Mouse (Mus musculus) adrenal gland, postnatal 36 days (tissue): ENCODE results near the gene Snrnp27. TPM values are rescaled to one million over a fixed set of nuclear protein-coding genes. Genes with fewer than 3 reads are reported as not detected.

ENCODE experiments used
- DNase-seq, 2 experiments: peaks; one replicate each; pipeline ENCODE4 v3.0.0; 2021; ENCODE audit warnings: mixed read lengths in 1 of 2
- total RNA-seq, 2 experiments: library from RNA; stranded (reverse); gene quantifications; 2 replicates each; pipeline ENCODE4 v1.2.3; 2021

Snrnp27 gene
- total RNA-seq, 2 experiments from 2014 or later, result 58.9 to 65.4 TPM

GRCm38 (mm10) chr6:86665560-86666307, 18.6 kb downstream of the Snrnp27 start:
- DNase-seq, result no peak

- DNase-seq, result no peak
Measured at GRCm38 (mm10) chr6:86665076-86665475, 19.2 kb downstream of the Snrnp27 start.

GRCm38 (mm10) chr6:86660161-86660877, 24.0 kb downstream of the Snrnp27 start:
- DNase-seq, result no peak

- DNase-seq, result no peak
Measured at GRCm38 (mm10) chr6:86658501-86658900, 25.8 kb downstream of the Snrnp27 start.

- DNase-seq, result no peak
Measured at GRCm38 (mm10) chr6:86654270-86654916, 29.9 kb downstream of the Snrnp27 start.

- DNase-seq, result no peak
Measured at GRCm38 (mm10) chr6:86653026-86653425, 31.3 kb downstream of the Snrnp27 start.

- no peak for DNase-seq
Measured at GRCm38 (mm10) chr6:86646143-86646542, 38.2 kb downstream of the Snrnp27 start.

- peak in 1 of 2 experiments; percentile 18 for DNase-seq
Measured at GRCm38 (mm10) chr6:86645551-86645950, 38.8 kb downstream of the Snrnp27 start.

GRCm38 (mm10) chr6:86644775-86645400, 39.4 kb downstream of the Snrnp27 start:
- no peak for DNase-seq

- DNase-seq, result no peak
Measured at GRCm38 (mm10) chr6:86641716-86642115, 42.6 kb downstream of the Snrnp27 start.

- DNase-seq, result peak; percentile 36 to 52
Measured at GRCm38 (mm10) chr6:86640776-86641175, 43.5 kb downstream of the Snrnp27 start.

- no peak for DNase-seq
Measured at GRCm38 (mm10) chr6:86640161-86640560, 44.2 kb downstream of the Snrnp27 start.

GRCm38 (mm10) chr6:86639180-86640160, 44.9 kb downstream of the Snrnp27 start:
- DNase-seq, result no peak

GRCm38 (mm10) chr6:86638434-86638833, 45.9 kb downstream of the Snrnp27 start:
- no peak for DNase-seq

- no peak for DNase-seq
Measured at GRCm38 (mm10) chr6:86637860-86638259, 46.5 kb downstream of the Snrnp27 start.

- no peak for DNase-seq
Measured at GRCm38 (mm10) chr6:86637171-86637835, 47.0 kb downstream of the Snrnp27 start.

- peak; percentile 56 to 58 for DNase-seq
Measured at GRCm38 (mm10) chr6:86636495-86636894, 47.8 kb downstream of the Snrnp27 start.

GRCm38 (mm10) chr6:86630141-86630540, 54.2 kb downstream of the Snrnp27 start:
- DNase-seq, result no peak

- no peak for DNase-seq
Measured at GRCm38 (mm10) chr6:86627946-86628345, 56.4 kb downstream of the Snrnp27 start, which contains the start of gene Asprv1. Asprv1 (plus strand) TSS chr6:86628164.
